Mouse (Mus musculus): ENCODE results near the gene Sh2d2a. TPM values are rescaled to one million over a fixed set of nuclear protein-coding genes. Genes with fewer than 3 reads are reported as not detected.
"Not testable (repeated sequence)": the region's sequence is repeated elsewhere in the genome, so short reads cannot be mapped to it uniquely, and the experiment has no call there.

The Sh2d2a gene
- not detected for total RNA-seq (2021)
- long read RNA-seq: 0 reads

- DNase-seq (ENCODE audit: low spot score in 2 of 2): no peak
Measured at GRCm38 (mm10) chr3:87846650-87847110, at the start of gene Sh2d2a. Sh2d2a (plus strand) TSS chr3:87846755.

- DNase-seq (ENCODE audit: low spot score in 2 of 2): no peak
Measured at GRCm38 (mm10) chr3:87801681-87802080, 44.9 kb upstream of the Sh2d2a start.

GRCm38 (mm10) chr3:87804038-87804677 lies 42.4 kb upstream of the Sh2d2a start:
- no peak for DNase-seq (ENCODE audit: low spot score in 2 of 2)

GRCm38 (mm10) chr3:87809322-87809962 lies 37.1 kb upstream of the Sh2d2a start:
- no peak for DNase-seq (ENCODE audit: low spot score in 2 of 2)

- DNase-seq (ENCODE audit: low spot score in 2 of 2): no peak
Measured at GRCm38 (mm10) chr3:87811297-87811696, 35.3 kb upstream of the Sh2d2a start.

GRCm38 (mm10) chr3:87812413-87812812 lies 34.1 kb upstream of the Sh2d2a start:
- DNase-seq (ENCODE audit: low spot score in 2 of 2): no peak

- DNase-seq (ENCODE audit: low spot score in 2 of 2): no peak
Measured at GRCm38 (mm10) chr3:87812873-87813272, 33.7 kb upstream of the Sh2d2a start.

- DNase-seq (ENCODE audit: low spot score in 2 of 2): no peak
Measured at GRCm38 (mm10) chr3:87816166-87816565, 30.4 kb upstream of the Sh2d2a start.

GRCm38 (mm10) chr3:87816646-87817093 lies 29.9 kb upstream of the Sh2d2a start:
- peak; percentile 74 to 75 for DNase-seq (ENCODE audit: low spot score in 2 of 2)

- no peak for DNase-seq (ENCODE audit: low spot score in 2 of 2)
Measured at GRCm38 (mm10) chr3:87818226-87818625, 28.3 kb upstream of the Sh2d2a start.

- not testable (repeated sequence) for DNase-seq (ENCODE audit: low spot score in 2 of 2)
Measured at GRCm38 (mm10) chr3:87824206-87824605, 22.3 kb upstream of the Sh2d2a start, which contains the start of gene Pear1. Pear1 (minus strand) TSS chr3:87824306.

- no peak for DNase-seq (ENCODE audit: low spot score in 2 of 2)
Measured at GRCm38 (mm10) chr3:87828435-87828834, 18.1 kb upstream of the Sh2d2a start.

GRCm38 (mm10) chr3:87829025-87829424 lies 17.5 kb upstream of the Sh2d2a start:
- no peak for DNase-seq (ENCODE audit: low spot score in 2 of 2)

- no peak for DNase-seq (ENCODE audit: low spot score in 2 of 2)
Measured at GRCm38 (mm10) chr3:87832109-87832859, 14.3 kb upstream of the Sh2d2a start.

GRCm38 (mm10) chr3:87833482-87833881 lies 13.1 kb upstream of the Sh2d2a start:
- DNase-seq (ENCODE audit: low spot score in 2 of 2): no peak

- DNase-seq (ENCODE audit: low spot score in 2 of 2): peak; percentile 85 to 86
Measured at GRCm38 (mm10) chr3:87838622-87839021, 7.9 kb upstream of the Sh2d2a start.

GRCm38 (mm10) chr3:87840858-87841257 lies 5.7 kb upstream of the Sh2d2a start:
- DNase-seq (ENCODE audit: low spot score in 2 of 2): no peak

- no peak for DNase-seq (ENCODE audit: low spot score in 2 of 2)
Measured at GRCm38 (mm10) chr3:87844981-87845380, 1.6 kb upstream of the Sh2d2a start.

GRCm38 (mm10) chr3:87846186-87846585 lies 369 bp upstream of the Sh2d2a start:
- DNase-seq (ENCODE audit: low spot score in 2 of 2): no peak

GRCm38 (mm10) chr3:87847680-87848079 lies 1.1 kb downstream of the Sh2d2a start:
- no peak for DNase-seq (ENCODE audit: low spot score in 2 of 2)

- DNase-seq (ENCODE audit: low spot score in 2 of 2): no peak
Measured at GRCm38 (mm10) chr3:87849117-87849516, 2.6 kb downstream of the Sh2d2a start.
